Comparison of ENCODE assay signal across 8 mouse cellular contexts in genomic region chr14:25472981-25473649, GRCm38 (mm10). TPM values are rescaled to one million over a fixed set of nuclear protein-coding genes. Genes with fewer than 3 reads are reported as not detected.
DNase-seq lines count a peak whose midpoint lies in the region; ATAC-seq and TF ChIP-seq lines count a peak whose summit lies in the region.

No protein-coding gene starts in this region.

- TF ChIP-seq EP300 in CH12.LX (IDR thresholded peaks at IDR 0.05; ENCODE audit: low read length) = peak; percentile 47; the same call in 1 of the 2 replicates

- peak overlapping the region; percentile 92 for H3K27ac ChIP-seq in CH12.LX (ENCODE audit: insufficient read depth, low read depth)
- H3K27ac ChIP-seq in brown adipose tissue, adult 24 weeks (replicated peaks; ENCODE audit: low read depth, low read length) = peak overlapping the region; percentile 78
- H3K27ac ChIP-seq in hindbrain, embryonic 12.5 days = peak overlapping the region; percentile 30; the same call in 1 of the 2 replicates
- peak overlapping the region; percentile 61 for H3K27ac ChIP-seq in limb, embryonic 13.5 days
- H3K27ac ChIP-seq in midbrain, postnatal 0 days (ENCODE audit: low read depth, low read length) = 0 out of 2 replicates have a peak overlapping the region, but pooled peaks have one; percentile 32

- no peak for TF ChIP-seq POLR2A in CH12.LX (IDR thresholded peaks at IDR 0.05; ENCODE audit: low read depth, low read length)

- H3K4me3 ChIP-seq in CH12.LX (replicated peaks in 1 of 3; ENCODE audit: low read depth in 2 of 3, low read length in 2 of 3, poor library complexity in 1 of 3) = no peak overlapping the region
- H3K4me3 ChIP-seq in brown adipose tissue, adult 24 weeks (ENCODE audit: insufficient read depth, low read depth, low read length) = no peak overlapping the region
- no peak overlapping the region for H3K4me3 ChIP-seq in hindbrain, embryonic 12.5 days
- no peak overlapping the region for H3K4me3 ChIP-seq in limb, embryonic 13.5 days
- H3K4me3 ChIP-seq in midbrain, postnatal 0 days (ENCODE audit: low read depth, low read length) = no peak overlapping the region

- DNase-seq in CH12.LX (ENCODE audit: extremely low read depth) = peak; percentile 82
- no peak for DNase-seq in midbrain, postnatal 0 days (ENCODE audit: low spot score)
- DNase-seq in urinary bladder, postnatal 36 days (ENCODE audit: low spot score in 2 of 2) = no peak
- no peak for DNase-seq in right cerebral cortex, adult 18-20 months
- no peak for DNase-seq in right cerebral cortex, postnatal 14 days

- H3K79me2 ChIP-seq in CH12.LX (replicated peaks; ENCODE audit: control insufficient read depth, extremely low read depth, insufficient read depth, poor library complexity, severe bottlenecking) = peaks cover 58% of the 10 kb centered on the region

- H3K9me3 ChIP-seq in CH12.LX (replicated peaks; ENCODE audit: low read length) = no peaks in the 10 kb centered on the region
- H3K9me3 ChIP-seq in hindbrain, embryonic 12.5 days (replicated peaks) = no peaks in the 10 kb centered on the region
- H3K9me3 ChIP-seq in limb, embryonic 13.5 days = no peaks in the 10 kb centered on the region
- no peaks in the 10 kb centered on the region for H3K9me3 ChIP-seq in midbrain, postnatal 0 days (ENCODE audit: low read length)

- H3K9ac ChIP-seq in CH12.LX (ENCODE audit: insufficient read depth, low read depth) = no peak overlapping the region; the same call in 1 of the 2 replicates
- no peak overlapping the region for H3K9ac ChIP-seq in hindbrain, embryonic 12.5 days
- H3K9ac ChIP-seq in limb, embryonic 13.5 days = 0 out of 2 replicates have a peak overlapping the region, but pooled peaks have one; percentile 48
- no peak overlapping the region for H3K9ac ChIP-seq in midbrain, postnatal 0 days (replicated peaks; ENCODE audit: low read length, poor library complexity, severe bottlenecking)

- H3K36me3 ChIP-seq in CH12.LX (replicated peaks in 1 of 2; ENCODE audit: control insufficient read depth in 1 of 2, insufficient read depth in 1 of 2, low read length in 1 of 2) = peaks cover 0 to 13% of the 10 kb centered on the region in 2 experiments
- no peaks in the 10 kb centered on the region for H3K36me3 ChIP-seq in hindbrain, embryonic 12.5 days
- H3K36me3 ChIP-seq in limb, embryonic 13.5 days = peaks cover 31% of the 10 kb centered on the region
- 0 out of 2 replicates have a peak, but pooled peaks cover 2% of the 10 kb centered on the region for H3K36me3 ChIP-seq in midbrain, postnatal 0 days (ENCODE audit: insufficient read depth, low read length)

- TF ChIP-seq CTCF in CH12.LX (conservative IDR thresholded peaks at IDR 0.05 in 1 of 2, IDR thresholded peaks at IDR 0.05 in 1 of 2; ENCODE audit: low read depth in 2 of 2, low read length in 2 of 2) = no peak
- TF ChIP-seq CTCF in midbrain, postnatal 0 days (IDR thresholded peaks at IDR 0.05) = no peak

- peaks cover 75 to 98% of the 10 kb centered on the region in 2 experiments for H3K4me1 ChIP-seq in CH12.LX (ENCODE audit: control insufficient read depth in 1 of 2, insufficient read depth in 2 of 2)
- peaks cover 83% of the 10 kb centered on the region for H3K4me1 ChIP-seq in brown adipose tissue, adult 24 weeks (ENCODE audit: control insufficient read depth, insufficient read depth, insufficient read length, low read length)
- peaks cover 100% of the 10 kb centered on the region for H3K4me1 ChIP-seq in hindbrain, embryonic 12.5 days
- H3K4me1 ChIP-seq in limb, embryonic 13.5 days = peaks cover 100% of the 10 kb centered on the region
- H3K4me1 ChIP-seq in midbrain, postnatal 0 days (ENCODE audit: insufficient read depth, low read length) = peaks cover 47% of the 10 kb centered on the region

- no peak; the same call in 1 of the 2 replicates for TF ChIP-seq RAD21 in CH12.LX (IDR thresholded peaks at IDR 0.05; ENCODE audit: low read depth, low read length)

- no peak for ATAC-seq in hindbrain, embryonic 12.5 days (ENCODE audit: low FRiP score)
- peak; percentile 54; the same call in 1 of the 2 replicates for ATAC-seq in limb, embryonic 13.5 days (ENCODE audit: low FRiP score, low read depth)
- no peak for ATAC-seq in midbrain, postnatal 0 days (ENCODE audit: low FRiP score)

- H3K4me2 ChIP-seq in CH12.LX (ENCODE audit: insufficient read depth, low read depth, poor library complexity, severe bottlenecking) = peak overlapping the region; percentile 8; the same call in 1 of the 2 replicates
- H3K4me2 ChIP-seq in hindbrain, embryonic 12.5 days (replicated peaks) = no peak overlapping the region
- H3K4me2 ChIP-seq in limb, embryonic 13.5 days (replicated peaks) = peak overlapping the region; percentile 28; the same call in 1 of the 2 replicates
- no peak overlapping the region for H3K4me2 ChIP-seq in midbrain, postnatal 0 days (ENCODE audit: low read depth, low read length, poor library complexity, severe bottlenecking)

- in situ Hi-C loops in CH12.LX (cut with MboI; ENCODE audit: low pct_ligation_motif_present, low pct_unique_long_range_greater_than_20kb, low sequenced_read_pairs) = loop anchor here (10.0 to 25.0 kb wide), 2 partner anchors 358 to 986 kb away; partner anchors contain the start of genes Polr3a and Rps24

- dilution Hi-C loops in CH12.LX (cut with MboI; ENCODE audit: extremely low pct_ligation_motif_present, extremely low pct_unique_long_range_greater_than_20kb, low sequenced_read_pairs) = no loop called here

- no peaks in the 10 kb centered on the region for H3K27me3 ChIP-seq in CH12.LX (replicated peaks)
- no peaks in the 10 kb centered on the region for H3K27me3 ChIP-seq in hindbrain, embryonic 12.5 days
- no peaks in the 10 kb centered on the region for H3K27me3 ChIP-seq in limb, embryonic 13.5 days
- no peaks in the 10 kb centered on the region for H3K27me3 ChIP-seq in midbrain, postnatal 0 days (ENCODE audit: insufficient read depth, low read length)

- WGBS in hindbrain, embryonic 12.5 days = 42% methylated on average over 6 of the region's 6 CpGs
- WGBS in limb, embryonic 13.5 days = 33% methylated on average over 6 of the region's 6 CpGs
- WGBS in midbrain, postnatal 0 days = 40% methylated on average over 6 of the region's 6 CpGs

TF ChIP-seq in CH12.LX, 34 proteins besides CTCF, POLR2A, EP300 and RAD21 (continues in another document):
- TF ChIP-seq MYC (IDR thresholded peaks at IDR 0.05; ENCODE audit: low read depth, low read length) (peak; percentile 91), USF1 (IDR thresholded peaks at IDR 0.05; ENCODE audit: low read depth, low read length) (0 out of 2 replicates have a peak, but pooled peaks have one; percentile 17), JUND (conservative IDR thresholded peaks at IDR 0.05; ENCODE audit: low read depth, low read length) (no peak), MAFK (IDR thresholded peaks at IDR 0.05; ENCODE audit: insufficient replicate concordance, low read length) (no peak), GABPA (IDR thresholded peaks at IDR 0.05; ENCODE audit: insufficient replicate concordance, low read depth, low read length) (no peak), IRF4 (IDR thresholded peaks at IDR 0.05; ENCODE audit: low read depth, low read length) (peak; percentile 43; the same call in 1 of the 2 replicates), TCF12 (IDR thresholded peaks at IDR 0.05; ENCODE audit: low read depth, low read length) (peak; percentile 61; the same call in 1 of the 2 replicates), JUN (IDR thresholded peaks at IDR 0.05; ENCODE audit: insufficient read depth, low read depth, low read length) (no peak), ETS1 (conservative IDR thresholded peaks at IDR 0.05; ENCODE audit: low read depth, low read length) (peak; percentile 71), MAX (IDR thresholded peaks at IDR 0.05; ENCODE audit: low read length) (peak; percentile 88; the same call in 1 of the 2 replicates), E2F4 (IDR thresholded peaks at IDR 0.05; ENCODE audit: insufficient replicate concordance, low read depth, low read length) (no peak), TBP (conservative IDR thresholded peaks at IDR 0.05; ENCODE audit: low read depth, low read length) (no peak), MXI1 (IDR thresholded peaks at IDR 0.05; ENCODE audit: low read depth, low read length) (peak; percentile 85), UBTF (IDR thresholded peaks at IDR 0.05; ENCODE audit: low read depth, low read length) (no peak), USF2 (conservative IDR thresholded peaks at IDR 0.05; ENCODE audit: low read depth, low read length) (no peak), CHD1 (IDR thresholded peaks at IDR 0.05; ENCODE audit: low read depth, low read length) (peak; percentile 54; the same call in 1 of the 2 replicates), POLR2AphosphoS2 (IDR thresholded peaks at IDR 0.05; ENCODE audit: low read depth, low read length) (no peak), ELF1 (IDR thresholded peaks at IDR 0.05; ENCODE audit: low read depth, low read length) (no peak; the same call in 1 of the 2 replicates), CHD2 (IDR thresholded peaks at IDR 0.05; ENCODE audit: low read length) (no peak; the same call in 1 of the 2 replicates), HCFC1 (IDR thresholded peaks at IDR 0.05; ENCODE audit: low read depth, low read length) (no peak; the same call in 1 of the 2 replicates), PAX5 (IDR thresholded peaks at IDR 0.05; ENCODE audit: low read length) (no peak), ZMIZ1 (IDR thresholded peaks at IDR 0.05; ENCODE audit: low read depth, low read length) (no peak), NELFE (IDR thresholded peaks at IDR 0.05; ENCODE audit: low read depth, low read length) (0 out of 2 replicates have a peak, but pooled peaks have one; percentile 19), ZKSCAN1 (IDR thresholded peaks at IDR 0.05; ENCODE audit: borderline replicate concordance, low read depth, low read length) (no peak), SIN3A (IDR thresholded peaks at IDR 0.05; ENCODE audit: low read length) (peak; percentile 70), SMC3 (IDR thresholded peaks at IDR 0.05; ENCODE audit: low read depth, low read length) (no peak; the same call in 1 of the 2 replicates), ZNF384 (IDR thresholded peaks at IDR 0.05; ENCODE audit: low read depth, low read length) (no peak), MAZ (IDR thresholded peaks at IDR 0.05; ENCODE audit: low read depth, low read length) (peak; percentile 24; the same call in 1 of the 2 replicates)

RNA-seq across cellular contexts. Expression of gene Zmiz1, which starts 14.1 kb away (rescaled TPM):
- total RNA-seq in CH12.LX (2012; rRNA removed) = 9.6 and 11.1 TPM in 2 replicates
- 2.0 and 3.7 TPM in 2 replicates for total RNA-seq in CH12.LX (2014; rRNA removed)
- 31.9 and 45.8 TPM in 2 replicates for polyA plus RNA-seq in CH12.LX (2012; ENCODE audit: insufficient read length, low read depth)
- polyA plus RNA-seq in brown adipose tissue, adult 24 weeks (2012; ENCODE audit: insufficient read depth, insufficient read length, missing spikeins) = 15.0 and 17.0 TPM in 2 replicates
- polyA plus RNA-seq in hindbrain, embryonic 12.5 days (2016; fragmentation: Nextera tagmentation; extraction: Ambion mirVana) = 66.5 and 69.4 TPM in 2 replicates
- polyA plus RNA-seq in limb, embryonic 13.5 days (2015; fragmentation: Nextera tagmentation; extraction: Ambion mirVana) = 66.7 and 68.6 TPM in 2 replicates
- 130 and 134 TPM in 2 replicates for total RNA-seq in midbrain, postnatal 0 days (2014; rRNA removed)
- polyA plus RNA-seq in midbrain, postnatal 0 days (2015; fragmentation: Nextera tagmentation; extraction: Ambion mirVana) = 44.0 and 51.7 TPM in 2 replicates

Comparison
In these comparisons a context has a peak if more than half of its experiments do, and no peak if none do; other contexts are left out.
1. H3K27ac ChIP-seq: peak in every context shown above with its lines; median percentile 92 in CH12.LX; 78 in brown adipose tissue, adult 24 weeks; 61 in limb, embryonic 13.5 days; 32 in midbrain, postnatal 0 days; 30 in hindbrain, embryonic 12.5 days.
2. H3K4me2 ChIP-seq: peak in CH12.LX (single experiment) and limb, embryonic 13.5 days (single experiment); none in hindbrain, embryonic 12.5 days (single experiment) and midbrain, postnatal 0 days (single experiment).